Mouse (Mus musculus): ENCODE results near the gene Rpl7a. TPM values are rescaled to one million over a fixed set of nuclear protein-coding genes. Genes with fewer than 3 reads are reported as not detected.
"Not testable (repeated sequence)": the region's sequence is repeated elsewhere in the genome, so short reads cannot be mapped to it uniquely, and the experiment has no call there.

The Rpl7a gene
- polyA plus RNA-seq (2015; fragmentation: Nextera tagmentation; extraction: Ambion mirVana): 631 and 647 TPM in 2 replicates

GRCm38 (mm10) chr2:26910124-26910993, at the start of gene Rpl7a, which contains the start of gene Med22:
Gene Rpl7a, plus strand, starts transcription at chr2:26910764.
Gene Med22, minus strand, starts transcription at chr2:26910677.
- H3K9me3 ChIP-seq: no peaks in the 10 kb centered on the region
- 0% methylated on average over 73 of the region's 74 CpGs for WGBS
- H3K4me2 ChIP-seq (replicated peaks): peak within 1 kb of the TSS; percentile 84
- H3K4me1 ChIP-seq (replicated peaks): peaks cover 27% of the 10 kb centered on the region
- peaks cover 30% of the 10 kb centered on the region for H3K36me3 ChIP-seq
- H3K27ac ChIP-seq: peak within 1 kb of the TSS; percentile 88
- no peaks in the 10 kb centered on the region for H3K27me3 ChIP-seq (replicated peaks)
- H3K9ac ChIP-seq: peak within 1 kb of the TSS; percentile 81
- peak within 1 kb of the TSS; percentile 60 for H3K4me3 ChIP-seq (replicated peaks)
- ATAC-seq: peak; percentile 96

- no peak overlapping the region for H3K27ac ChIP-seq
- H3K4me1 ChIP-seq (replicated peaks): no peaks in the 10 kb centered on the region
- no peak overlapping the region for H3K4me2 ChIP-seq (replicated peaks)
- no peaks in the 10 kb centered on the region for H3K36me3 ChIP-seq
- no peak overlapping the region for H3K4me3 ChIP-seq (replicated peaks)
- H3K9ac ChIP-seq: no peak overlapping the region
- no peaks in the 10 kb centered on the region for H3K27me3 ChIP-seq (replicated peaks)
- no peak for ATAC-seq
- WGBS: 71% methylated on average over 3 of the region's 3 CpGs
- no peaks in the 10 kb centered on the region for H3K9me3 ChIP-seq
Measured at GRCm38 (mm10) chr2:26862856-26863255, 47.7 kb upstream of the Rpl7a start.

GRCm38 (mm10) chr2:26864879-26865278, 45.7 kb upstream of the Rpl7a start, which contains the start of gene Abo:
Gene Abo, minus strand, starts transcription at chr2:26864979.
- H3K9ac ChIP-seq: no peak within 1 kb of the TSS
- no peak within 1 kb of the TSS for H3K4me2 ChIP-seq (replicated peaks)
- H3K4me1 ChIP-seq (replicated peaks): no peaks in the 10 kb centered on the region
- 60% methylated on average over 3 of the region's 3 CpGs for WGBS
- no peak within 1 kb of the TSS for H3K27ac ChIP-seq
- H3K9me3 ChIP-seq: no peaks in the 10 kb centered on the region
- H3K4me3 ChIP-seq (replicated peaks): no peak within 1 kb of the TSS
- H3K36me3 ChIP-seq: no peaks in the 10 kb centered on the region
- H3K27me3 ChIP-seq (replicated peaks): no peaks in the 10 kb centered on the region
- ATAC-seq: no peak

- Histone ChIP-seq H3K4me1 (replicated peaks) (no peaks in the 10 kb centered on the region), H3K36me3 (no peaks in the 10 kb centered on the region), H3K9me3 (no peaks in the 10 kb centered on the region), H3K4me3 (replicated peaks) (no peak overlapping the region), H3K4me2 (replicated peaks) (no peak overlapping the region), H3K27me3 (replicated peaks) (no peaks in the 10 kb centered on the region), H3K9ac (no peak overlapping the region), H3K27ac (no peak overlapping the region)
- no peak for ATAC-seq
- 60% methylated on average over 6 of the region's 6 CpGs for WGBS
Measured at GRCm38 (mm10) chr2:26870666-26871065, 39.9 kb upstream of the Rpl7a start.

GRCm38 (mm10) chr2:26878571-26878970, 32.0 kb upstream of the Rpl7a start:
- Histone ChIP-seq H3K4me3 (replicated peaks) (no peak overlapping the region), H3K9ac (no peak overlapping the region), H3K4me2 (replicated peaks) (no peak overlapping the region), H3K27ac (no peak overlapping the region), H3K27me3 (replicated peaks) (no peaks in the 10 kb centered on the region), H3K9me3 (no peaks in the 10 kb centered on the region), H3K36me3 (no peaks in the 10 kb centered on the region), H3K4me1 (replicated peaks) (no peaks in the 10 kb centered on the region)
- no peak for ATAC-seq

- not testable (repeated sequence) for H3K4me1 ChIP-seq (replicated peaks); H3K27ac ChIP-seq; H3K36me3 ChIP-seq; H3K27me3 ChIP-seq (replicated peaks); H3K9me3 ChIP-seq; H3K4me2 ChIP-seq (replicated peaks); ATAC-seq; H3K9ac ChIP-seq; H3K4me3 ChIP-seq (replicated peaks)
- WGBS: 91% methylated on average over 2 of the region's 2 CpGs
Measured at GRCm38 (mm10) chr2:26885541-26885940, 25.0 kb upstream of the Rpl7a start.

GRCm38 (mm10) chr2:26886170-26886569, 24.4 kb upstream of the Rpl7a start:
- WGBS: 79% methylated on average over 4 of the region's 4 CpGs
- H3K4me2 ChIP-seq (replicated peaks); H3K27ac ChIP-seq; H3K9me3 ChIP-seq; H3K4me3 ChIP-seq (replicated peaks); H3K4me1 ChIP-seq (replicated peaks); ATAC-seq; H3K27me3 ChIP-seq (replicated peaks); H3K9ac ChIP-seq: not testable (repeated sequence)
- H3K36me3 ChIP-seq: peaks cover 10% of the 10 kb centered on the region

GRCm38 (mm10) chr2:26895898-26896297, 14.7 kb upstream of the Rpl7a start:
- Histone ChIP-seq H3K27me3 (replicated peaks) (no peaks in the 10 kb centered on the region), H3K9me3 (no peaks in the 10 kb centered on the region), H3K4me2 (replicated peaks) (no peak overlapping the region), H3K27ac (no peak overlapping the region), H3K4me3 (replicated peaks) (no peak overlapping the region), H3K36me3 (peaks cover 59% of the 10 kb centered on the region), H3K9ac (no peak overlapping the region), H3K4me1 (replicated peaks) (no peaks in the 10 kb centered on the region)
- no peak for ATAC-seq
- 90% methylated on average over 4 of the region's 4 CpGs for WGBS

- no peak overlapping the region for H3K9ac ChIP-seq
- H3K27ac ChIP-seq: no peak overlapping the region
- no peak for ATAC-seq
- H3K36me3 ChIP-seq: peaks cover 26% of the 10 kb centered on the region
- H3K4me3 ChIP-seq (replicated peaks): no peak overlapping the region
- WGBS: 68% methylated on average over 1 of the region's 1 CpGs
- H3K4me1 ChIP-seq (replicated peaks): peaks cover 13% of the 10 kb centered on the region
- no peak overlapping the region for H3K4me2 ChIP-seq (replicated peaks)
- H3K9me3 ChIP-seq: no peaks in the 10 kb centered on the region
- no peaks in the 10 kb centered on the region for H3K27me3 ChIP-seq (replicated peaks)
Measured at GRCm38 (mm10) chr2:26900731-26901130, 9.8 kb upstream of the Rpl7a start.

GRCm38 (mm10) chr2:26901834-26902400, 8.6 kb upstream of the Rpl7a start:
- WGBS: 6% methylated on average over 7 of the region's 7 CpGs
- Histone ChIP-seq H3K4me1 (replicated peaks) (peaks cover 13% of the 10 kb centered on the region), H3K4me3 (replicated peaks) (peak overlapping the region; percentile 72), H3K4me2 (replicated peaks) (peak overlapping the region; percentile 72), H3K36me3 (peaks cover 34% of the 10 kb centered on the region), H3K27me3 (replicated peaks) (no peaks in the 10 kb centered on the region), H3K27ac (peak overlapping the region; percentile 85; the same call in 1 of the 2 replicates), H3K9ac (peak overlapping the region; percentile 65), H3K9me3 (no peaks in the 10 kb centered on the region)
- no peak for ATAC-seq

GRCm38 (mm10) chr2:26902467-26903220, 7.9 kb upstream of the Rpl7a start, which contains the start of gene Surf6:
Gene Surf6, minus strand, starts transcription at chr2:26902879.
- no peaks in the 10 kb centered on the region for H3K9me3 ChIP-seq
- peak within 1 kb of the TSS; percentile 85 for H3K27ac ChIP-seq
- under 1% methylated on average over 41 of the region's 41 CpGs for WGBS
- no peaks in the 10 kb centered on the region for H3K27me3 ChIP-seq (replicated peaks)
- H3K4me2 ChIP-seq (replicated peaks): peak within 1 kb of the TSS; percentile 72
- peak within 1 kb of the TSS; percentile 72 for H3K4me3 ChIP-seq (replicated peaks)
- ATAC-seq: peak; percentile 97
- H3K36me3 ChIP-seq: peaks cover 33% of the 10 kb centered on the region
- H3K9ac ChIP-seq: peak within 1 kb of the TSS; percentile 65
- peaks cover 16% of the 10 kb centered on the region for H3K4me1 ChIP-seq (replicated peaks)

GRCm38 (mm10) chr2:26903311-26903710, 7.3 kb upstream of the Rpl7a start:
- Histone ChIP-seq H3K9me3 (no peaks in the 10 kb centered on the region), H3K4me3 (replicated peaks) (peak overlapping the region; percentile 72), H3K27ac (peak overlapping the region; percentile 85), H3K4me1 (replicated peaks) (peaks cover 19% of the 10 kb centered on the region), H3K9ac (peak overlapping the region; percentile 61), H3K27me3 (replicated peaks) (no peaks in the 10 kb centered on the region), H3K36me3 (peaks cover 33% of the 10 kb centered on the region), H3K4me2 (replicated peaks) (peak overlapping the region; percentile 72)
- WGBS: 10% methylated on average over 7 of the region's 7 CpGs
- ATAC-seq: no peak
